Mouse (Mus musculus) ES-CJ7 (cell line): ENCODE measurements around the gene Gmppb.

ENCODE experiments used
- DNase-seq: peaks from one replicate; pipeline ENCODE4 v3.0.0; 2011; ENCODE audit warnings: low read depth, low spot score

Gmppb gene

DNA sequence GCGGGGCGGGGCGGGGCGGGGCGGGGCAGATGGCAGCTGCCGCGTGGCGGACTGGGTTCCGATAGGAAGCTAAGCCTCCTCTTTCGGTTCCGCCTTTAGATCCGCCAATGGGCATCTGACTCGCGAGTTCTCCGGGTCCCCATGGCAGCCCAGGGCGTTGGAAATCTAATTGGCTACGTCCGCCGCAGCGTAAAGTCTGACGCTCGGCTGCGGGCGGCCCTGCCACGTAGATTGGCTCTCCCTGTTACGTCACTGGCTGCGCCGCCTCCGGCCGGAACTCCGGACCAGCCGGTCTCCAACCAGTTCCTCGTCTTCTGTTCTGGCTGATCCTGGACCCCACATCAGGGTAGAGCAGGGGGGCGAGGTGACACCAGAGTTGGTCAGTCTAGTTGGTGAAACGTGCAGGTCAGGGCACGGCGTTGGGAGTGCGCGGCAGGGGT is at the start of gene Gmppb:
Gene Gmppb (plus strand): TSS at position 227 of the 440 bp plus-strand sequence.
- DNase-seq, result peak; percentile 96

DNA sequence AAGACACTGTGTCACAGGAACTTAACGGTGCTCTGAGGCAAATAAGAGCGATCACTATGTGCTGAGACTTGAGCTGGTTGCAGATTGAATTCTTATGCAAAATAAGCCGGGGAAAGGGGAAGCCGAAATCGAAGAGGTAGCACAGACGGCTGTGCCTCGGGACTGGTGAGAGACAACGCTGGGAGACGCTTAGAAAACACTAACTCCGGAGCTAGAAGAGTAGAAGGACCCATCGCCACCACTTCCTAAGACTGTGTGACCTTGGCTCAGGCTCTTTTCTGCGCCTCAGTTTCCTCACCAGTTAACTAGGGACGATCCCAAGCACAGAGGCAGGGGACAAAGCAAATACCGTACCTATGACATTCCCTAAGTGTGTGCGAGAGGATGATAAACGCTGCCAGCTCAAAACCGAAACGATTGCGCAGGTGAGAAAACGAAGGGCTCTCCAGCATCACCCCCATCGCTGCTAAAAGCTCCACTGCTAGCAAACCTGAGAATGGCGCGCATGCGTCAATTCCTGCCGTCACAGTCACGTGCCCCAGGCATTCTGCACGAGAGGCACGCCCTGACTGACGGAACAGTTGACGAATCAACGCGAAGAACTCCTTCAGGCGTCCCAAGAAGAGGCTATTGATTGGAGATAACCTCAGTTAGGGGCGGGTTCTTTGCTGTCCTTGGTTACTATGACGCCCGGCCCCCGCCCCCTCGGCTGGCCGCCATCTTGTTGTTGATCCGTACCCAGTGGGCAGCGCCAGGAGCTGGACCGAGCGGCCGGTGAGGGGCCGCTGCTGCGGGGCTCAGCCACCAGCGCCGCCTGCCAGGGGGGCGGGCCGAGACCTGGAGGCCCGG is 46.9 kb upstream of the Gmppb start, which contains the start of gene Ip6k1:
Gene Ip6k1 (plus strand): TSS at position 580 of the 849 bp plus-strand sequence.
- DNase-seq, result peak; percentile 100

DNA sequence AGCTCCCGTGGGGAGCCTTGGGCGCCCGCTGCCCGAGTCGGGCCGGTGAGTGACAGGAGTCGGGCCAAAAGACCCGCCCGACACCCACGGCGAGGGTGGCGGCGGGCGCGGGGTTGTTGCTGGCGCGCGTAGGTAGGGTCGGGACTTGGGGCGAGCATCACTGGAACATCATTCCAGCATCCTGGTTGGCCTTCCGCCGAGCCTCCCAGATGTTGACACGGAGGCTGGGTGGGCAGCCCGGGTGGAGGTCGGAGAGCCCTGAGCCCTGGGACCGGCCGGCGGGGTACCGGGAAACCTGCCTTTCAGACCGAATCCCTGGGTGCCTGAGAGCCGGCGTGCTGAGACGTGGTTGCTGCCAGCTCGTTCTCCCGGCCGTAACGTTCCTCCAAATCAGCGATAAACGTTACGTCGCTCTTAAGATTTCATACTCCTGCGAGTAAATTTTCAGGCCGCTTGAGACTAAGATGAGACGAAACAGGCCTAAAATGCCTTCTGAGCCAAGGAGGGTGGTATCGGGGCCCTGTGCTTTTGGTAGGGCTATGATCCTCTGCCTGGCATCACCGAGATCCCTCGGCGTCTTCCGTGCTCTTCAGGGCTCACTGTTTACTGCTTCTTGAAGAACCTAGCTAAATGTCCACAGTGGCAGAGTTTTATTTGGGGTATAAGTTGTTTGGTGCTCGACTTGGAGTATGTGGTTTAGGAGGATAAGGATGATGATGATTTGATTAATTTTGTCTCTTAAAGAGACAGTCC is 46.1 kb upstream of the Gmppb start:
- no peak for DNase-seq

DNA sequence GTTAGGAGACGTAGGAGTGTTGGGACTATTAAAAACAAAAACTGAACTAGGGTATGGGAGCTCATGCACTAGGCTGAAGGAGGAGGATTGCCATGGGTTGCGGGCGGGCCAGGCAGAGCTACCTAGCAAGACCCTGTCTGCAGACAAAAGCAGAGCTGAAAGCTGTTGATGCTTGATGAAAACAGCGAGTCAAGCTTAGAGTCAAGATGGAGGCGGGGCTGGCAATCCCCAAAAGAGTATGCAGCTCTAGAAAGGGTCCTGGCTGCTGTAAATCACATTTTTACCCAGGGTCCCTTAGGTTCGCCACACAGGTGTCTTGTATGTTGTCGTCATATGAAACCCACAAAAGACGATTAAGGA is 45.5 kb upstream of the Gmppb start:
- DNase-seq, result no peak

DNA sequence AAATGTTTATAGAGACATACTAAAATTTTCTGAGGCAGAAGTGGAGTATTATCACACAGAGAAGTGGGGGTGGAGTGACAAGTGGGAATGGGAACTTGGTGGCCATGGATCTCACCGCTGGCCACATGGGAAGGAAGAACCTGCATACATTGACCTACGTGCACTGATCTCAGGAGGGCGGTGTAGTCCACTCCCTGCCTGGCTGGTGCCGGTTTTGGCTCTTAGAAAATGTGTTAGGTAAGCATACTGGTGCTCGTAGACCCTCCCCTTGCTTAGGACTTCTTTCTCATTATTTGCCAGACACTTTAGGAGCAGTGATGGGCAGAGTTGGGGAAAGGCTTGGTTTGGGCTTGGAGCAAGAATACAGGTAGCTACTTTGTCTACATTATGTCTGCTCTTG is 41.0 kb upstream of the Gmppb start:
- DNase-seq, result peak; percentile 63

DNA sequence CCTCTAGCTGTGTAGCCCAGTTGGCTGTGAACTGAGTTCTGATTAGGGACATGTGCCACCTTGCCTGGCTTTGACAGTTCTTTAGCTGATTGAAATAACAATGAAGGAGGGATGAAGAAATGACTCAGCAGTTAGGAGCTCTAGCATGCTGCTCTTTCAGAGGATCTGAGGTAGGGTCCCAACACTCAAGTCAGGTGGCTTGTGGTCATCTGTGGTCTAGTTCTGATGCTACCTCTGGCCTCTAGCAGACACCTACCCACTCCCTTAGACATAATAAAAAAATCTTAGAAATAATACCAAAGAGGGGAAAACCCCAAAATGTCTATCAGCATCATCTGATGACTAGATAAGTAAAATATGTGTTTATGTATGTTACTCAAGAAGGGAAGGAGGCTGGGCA is 38.7 kb upstream of the Gmppb start:
- no peak for DNase-seq

DNA sequence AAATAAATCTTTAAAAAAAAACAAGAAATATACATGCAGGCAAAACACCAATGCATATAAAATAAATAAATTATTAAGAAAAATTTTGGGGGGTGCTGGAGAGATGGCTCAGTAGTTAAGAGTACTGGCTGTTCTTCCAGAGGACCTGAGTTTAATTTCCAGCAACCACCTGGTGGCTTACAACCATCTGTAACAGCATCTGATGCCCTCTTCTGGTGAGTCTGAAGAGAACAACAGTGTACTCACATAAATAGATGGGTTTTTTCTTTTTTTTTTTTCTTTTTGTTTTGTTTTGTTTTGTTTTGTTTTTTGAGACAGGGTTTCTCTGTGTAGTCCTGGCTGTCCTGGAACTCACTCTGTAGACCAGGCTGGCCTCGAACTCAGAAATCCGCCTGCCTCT is 35.5 kb upstream of the Gmppb start:
- peak; percentile 60 for DNase-seq

DNA sequence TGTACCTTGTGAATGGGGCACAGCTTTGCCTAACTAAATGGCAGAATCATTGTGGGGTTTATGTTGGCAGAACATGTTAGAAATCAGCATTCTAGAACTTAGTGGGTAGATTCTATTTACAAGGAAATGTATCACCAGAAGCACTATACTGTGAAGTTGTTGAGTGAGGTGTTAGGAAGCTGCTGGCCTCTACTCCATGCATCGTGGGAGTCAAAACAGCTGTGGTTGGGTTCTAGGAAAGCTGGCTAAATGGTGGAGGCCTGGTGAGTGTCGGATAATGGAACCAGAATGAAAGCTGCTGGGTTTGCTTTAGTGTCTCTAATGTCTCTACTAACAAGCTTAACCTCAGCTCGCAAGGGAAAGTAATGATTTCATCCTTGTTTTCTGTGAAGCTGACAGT is 31.9 kb upstream of the Gmppb start:
- DNase-seq, result no peak

DNA sequence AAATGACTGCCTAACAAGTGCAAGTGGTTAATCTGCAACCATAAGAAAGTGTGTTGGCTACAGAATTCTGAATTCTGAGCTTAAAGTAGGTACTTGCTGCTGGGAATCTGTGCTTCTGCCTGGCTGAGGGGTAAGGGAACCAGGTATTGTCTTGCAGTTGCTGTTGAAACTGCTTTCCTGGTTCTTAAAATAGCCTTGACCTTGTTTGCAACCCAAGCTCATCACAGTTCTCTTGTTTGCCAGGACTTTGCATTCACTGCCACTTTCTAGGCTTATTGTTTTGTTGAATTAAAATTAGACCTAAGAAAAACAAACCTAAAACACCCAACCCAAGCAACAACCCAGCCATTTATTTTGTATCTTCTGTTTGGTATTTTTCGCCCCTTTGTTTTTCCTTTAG is 28.3 kb upstream of the Gmppb start:
- DNase-seq, result no peak

DNA sequence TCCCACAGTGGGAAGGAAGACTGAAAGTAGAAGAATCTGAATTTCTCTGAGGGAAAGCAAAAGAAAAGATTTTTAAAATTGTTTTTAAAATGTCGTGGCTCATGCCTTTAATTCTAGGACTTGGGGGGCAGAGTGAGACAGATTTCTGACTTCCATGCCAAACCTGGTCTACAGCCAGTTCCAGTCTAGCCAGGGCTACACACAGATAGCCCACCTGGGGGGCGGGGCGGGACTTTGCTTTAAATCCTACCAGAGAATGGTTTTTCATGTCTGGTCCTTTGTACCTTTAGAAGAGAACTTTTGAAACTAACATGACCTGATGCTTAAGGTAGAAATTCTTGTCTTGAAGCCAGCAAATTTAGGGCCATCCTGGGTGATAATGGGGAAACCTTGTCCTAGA is 25.8 kb upstream of the Gmppb start:
- no peak for DNase-seq

DNA sequence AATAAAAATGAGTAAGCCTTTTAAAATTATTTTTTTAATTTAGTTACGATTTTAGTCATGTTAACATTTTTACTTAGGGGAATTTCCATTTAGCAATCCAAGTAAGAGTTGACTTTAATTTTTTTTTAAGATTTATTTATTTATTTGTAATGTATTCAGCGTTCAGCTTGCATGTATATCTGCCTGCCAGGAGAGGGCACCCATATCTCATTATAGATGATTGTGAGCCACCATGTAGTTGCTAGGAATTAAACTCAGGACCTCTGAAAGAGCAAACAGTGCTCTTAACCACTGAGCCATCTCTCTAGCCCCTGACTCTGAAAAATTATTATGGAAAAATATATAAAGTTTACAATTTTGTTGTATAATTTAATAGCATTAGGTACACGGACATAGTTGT is 22.5 kb upstream of the Gmppb start:
- no peak for DNase-seq

DNA sequence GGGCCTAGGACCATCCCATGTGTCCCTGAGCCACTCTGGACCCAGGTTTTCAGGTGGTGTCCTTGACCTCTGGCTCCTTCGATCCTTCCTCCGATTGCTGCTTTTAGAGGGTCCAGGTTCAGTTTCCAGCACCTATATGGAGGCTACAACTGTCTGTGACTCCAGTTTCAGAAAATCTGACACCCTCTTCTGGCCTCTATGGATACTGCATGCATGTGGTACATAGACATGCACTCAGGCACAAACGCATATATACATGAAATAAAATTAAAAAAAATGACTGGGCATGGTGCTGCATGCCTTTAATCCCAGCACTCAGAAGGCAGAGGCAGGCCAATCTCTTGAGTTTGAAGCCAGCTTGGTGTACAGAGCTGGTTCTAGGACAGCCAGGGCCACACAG is 21.2 kb upstream of the Gmppb start:
- peak; percentile 34 for DNase-seq

DNA sequence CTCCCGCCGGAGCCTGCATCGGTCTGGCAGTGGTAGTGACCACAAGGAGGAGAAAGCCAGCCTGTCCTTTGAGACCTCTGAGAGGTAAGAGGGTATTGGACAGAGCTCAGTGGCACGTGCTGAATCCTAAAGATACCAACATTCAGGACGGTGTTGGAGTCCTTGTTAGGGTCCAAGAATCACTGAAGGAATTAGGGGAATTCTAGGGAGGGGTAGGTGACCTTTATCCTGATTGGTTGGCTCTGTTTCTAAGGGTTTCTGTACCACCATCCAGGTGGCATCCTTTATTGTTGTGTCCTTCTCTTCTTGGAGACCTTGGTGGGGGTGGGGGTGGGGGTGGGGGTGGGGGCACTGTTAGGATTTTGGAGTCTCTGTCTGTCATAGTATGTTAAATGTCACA is 16.9 kb upstream of the Gmppb start:
- peak; percentile 79 for DNase-seq

DNA sequence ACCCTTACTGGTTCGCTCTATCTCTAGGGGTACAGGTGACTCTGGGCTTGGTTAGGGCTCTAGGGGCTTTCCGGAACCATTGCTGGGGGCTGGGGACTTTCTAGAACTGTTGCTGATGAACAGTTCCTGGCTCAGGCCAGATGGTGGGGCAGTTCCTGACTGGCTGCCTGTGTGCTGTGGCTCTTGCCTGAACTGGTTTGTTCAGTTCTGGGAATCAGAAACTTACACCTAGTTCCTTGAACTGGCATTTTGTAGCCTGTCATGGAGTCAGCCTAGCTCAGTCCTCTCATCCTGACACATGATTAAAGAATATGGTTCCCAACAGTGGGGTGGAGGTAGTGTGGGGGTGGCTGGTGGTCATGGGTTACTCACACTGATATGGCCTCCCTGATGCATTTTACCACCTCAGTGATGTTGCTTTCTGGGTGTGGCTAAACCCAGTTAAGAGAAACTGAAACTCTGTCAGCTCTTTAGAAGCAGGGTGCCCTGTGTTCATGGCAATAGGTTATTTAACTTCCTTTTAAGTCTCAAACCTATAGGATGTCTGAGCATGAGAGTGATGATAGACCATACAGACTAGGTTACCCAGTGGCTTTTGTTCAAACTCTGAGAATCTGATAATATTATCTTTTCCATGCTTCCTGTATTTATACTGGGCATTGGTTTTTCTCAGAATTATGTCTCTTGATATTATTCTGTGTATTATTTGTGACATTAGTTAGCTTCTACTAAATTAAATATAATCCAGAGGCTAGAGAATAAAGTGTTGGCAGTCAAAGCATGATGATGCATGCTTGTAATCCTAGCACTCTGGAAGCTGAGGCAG is 13.5 kb upstream of the Gmppb start:
- DNase-seq, result peak; percentile 38

DNA sequence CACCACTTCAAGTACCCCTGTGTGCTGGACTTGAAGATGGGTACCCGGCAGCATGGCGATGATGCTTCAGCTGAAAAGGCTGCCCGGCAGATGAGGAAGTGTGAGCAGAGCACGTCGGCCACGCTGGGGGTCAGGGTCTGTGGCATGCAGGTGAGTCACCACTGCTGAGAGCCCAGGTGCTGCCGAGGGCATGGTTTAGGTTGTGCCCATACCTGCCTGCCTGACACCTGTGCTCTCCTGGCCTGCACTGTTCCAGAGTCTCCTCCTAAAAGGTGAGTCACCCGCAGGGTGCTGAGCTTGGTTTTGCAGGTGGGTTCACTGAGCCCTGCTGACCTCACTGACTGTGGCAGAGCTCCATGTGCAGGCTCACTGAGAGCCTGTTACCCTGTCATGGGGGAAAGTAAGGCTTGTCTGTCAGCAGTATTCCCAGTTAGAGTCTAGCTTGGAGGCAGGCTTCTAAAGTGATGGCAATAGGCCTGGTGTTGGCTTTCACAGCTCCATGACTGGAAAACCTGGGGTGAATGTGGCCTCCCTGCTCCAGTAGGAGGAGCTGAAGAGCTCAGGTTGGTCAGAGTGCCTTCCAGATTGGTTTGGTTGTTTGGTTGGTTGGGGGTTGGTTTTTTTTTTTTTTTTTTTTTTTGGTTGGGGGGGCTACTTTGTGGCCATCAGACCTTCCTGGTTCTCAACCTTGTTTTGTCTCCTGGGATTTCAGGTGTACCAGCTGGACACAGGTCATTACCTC is 4.1 kb upstream of the Gmppb start:
- DNase-seq, result peak; percentile 46

DNA sequence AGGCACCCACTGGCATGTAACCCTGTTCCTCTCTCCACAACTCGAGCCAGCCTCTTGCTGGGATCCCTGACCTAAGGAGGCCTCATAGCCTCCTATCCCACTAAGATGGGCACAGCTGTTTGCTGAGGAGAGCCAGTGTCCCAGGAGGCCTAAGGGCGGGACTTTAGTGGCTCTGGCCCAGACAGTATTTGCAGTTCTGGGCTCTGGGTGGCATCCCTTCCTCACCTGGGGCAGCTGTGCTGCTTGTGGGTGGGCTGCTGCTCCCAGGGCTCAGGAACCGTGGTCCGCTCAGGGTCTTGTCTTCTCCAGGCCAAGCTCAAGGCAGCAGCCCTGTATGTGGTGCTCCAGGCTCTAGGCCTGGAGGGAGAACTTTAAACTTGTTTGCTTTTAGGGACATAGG is 2.5 kb upstream of the Gmppb start:
- no peak for DNase-seq

DNA sequence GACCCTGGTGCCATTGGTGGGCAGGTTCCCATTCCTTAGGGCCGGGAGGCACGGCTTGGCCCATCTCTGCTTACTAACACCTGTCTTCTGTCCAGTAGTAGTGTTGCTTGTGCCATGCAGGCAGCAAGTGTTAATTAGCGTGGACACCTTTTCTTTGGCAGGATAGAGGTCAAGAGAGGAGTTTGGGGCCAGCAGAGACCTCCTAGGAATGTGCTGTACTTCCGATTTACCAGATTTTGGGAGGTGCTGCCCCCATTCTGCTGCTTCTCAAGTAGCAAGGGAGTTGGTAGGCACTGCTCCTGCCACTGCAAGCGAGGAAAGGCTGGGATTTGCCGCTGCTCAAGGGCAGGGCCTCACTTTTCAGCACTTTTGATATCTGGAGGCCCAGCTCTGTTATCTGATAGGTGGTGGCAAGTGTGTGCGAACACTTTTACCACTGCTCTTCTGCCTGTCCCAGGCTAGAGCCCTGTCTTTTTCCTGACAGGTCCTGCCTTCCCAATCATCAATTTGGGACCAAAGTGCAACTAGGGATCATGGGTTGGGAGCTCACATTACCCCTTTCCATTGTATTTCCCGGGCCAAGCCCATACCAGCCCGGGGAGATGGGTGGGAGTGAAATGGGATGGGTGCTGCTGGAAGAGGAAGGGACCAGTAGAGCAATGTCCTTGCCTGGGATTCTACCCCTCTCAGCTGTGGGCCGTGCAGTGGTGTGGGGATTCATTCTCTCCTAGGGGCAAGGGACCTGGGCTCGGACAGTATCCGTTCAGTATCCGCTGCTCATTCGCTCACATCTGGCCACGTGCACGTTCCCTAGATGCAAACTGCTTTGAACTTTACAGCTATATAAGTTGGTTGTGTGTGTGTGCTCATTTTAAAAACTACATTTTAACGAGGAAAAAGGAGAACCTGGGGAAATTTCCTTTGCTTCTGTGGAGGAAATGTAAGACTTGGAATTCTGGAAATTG is 1.2 kb upstream of the Gmppb start:
- DNase-seq, result no peak

DNA sequence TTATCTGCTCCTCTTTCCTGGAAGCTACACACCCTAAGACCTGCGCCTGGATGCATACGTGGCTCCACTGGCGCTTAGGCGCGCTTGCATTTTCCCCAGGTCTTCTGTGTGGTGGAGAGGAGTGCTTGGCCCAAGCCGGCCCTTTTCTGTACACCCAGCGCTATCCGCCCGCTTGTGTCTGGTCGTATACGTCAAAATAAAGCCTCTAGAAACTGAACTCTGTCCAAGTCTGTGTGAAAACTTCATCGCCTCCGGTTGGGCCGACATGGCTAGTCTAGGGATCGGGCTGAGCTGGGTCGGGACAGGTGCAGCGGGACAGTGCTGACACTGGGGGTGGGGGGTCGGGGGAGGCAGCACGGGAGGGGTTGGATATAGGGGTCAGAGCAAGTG is 481 bp upstream of the Gmppb start:
- peak; percentile 40 for DNase-seq

DNA sequence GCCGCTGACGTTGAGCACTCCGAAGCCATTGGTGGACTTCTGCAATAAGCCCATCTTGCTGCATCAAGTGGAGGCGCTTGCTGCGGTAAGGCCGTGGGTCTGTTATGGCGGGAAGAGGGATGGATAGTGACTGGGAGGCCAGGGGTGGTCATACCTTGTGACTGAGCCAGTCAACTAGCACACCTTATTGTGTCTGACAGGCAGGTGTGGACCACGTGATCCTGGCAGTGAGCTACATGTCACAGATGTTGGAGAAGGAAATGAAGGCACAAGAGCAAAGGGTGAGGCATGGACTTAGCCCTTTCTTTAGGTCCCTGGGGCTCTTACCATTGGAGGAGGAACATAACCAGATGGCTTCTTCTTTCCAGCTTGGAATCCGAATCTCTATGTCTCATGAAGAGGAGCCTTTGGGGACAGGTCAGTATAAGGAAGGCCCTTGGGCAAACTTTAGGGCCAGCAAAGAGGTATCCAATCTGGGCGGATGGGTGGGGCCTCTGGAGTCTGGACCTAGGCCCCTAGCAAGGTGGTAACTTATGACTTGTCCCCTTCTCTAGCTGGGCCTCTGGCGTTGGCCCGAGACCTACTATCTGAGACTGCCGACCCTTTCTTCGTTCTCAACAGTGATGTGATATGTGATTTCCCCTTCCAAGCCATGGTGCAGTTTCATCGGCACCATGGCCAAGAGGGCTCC is 664 bp downstream of the Gmppb start:
- DNase-seq, result no peak
